Mouse (Mus musculus): ENCODE measurements around the gene C1qtnf12.

The C1qtnf12 gene

DNA sequence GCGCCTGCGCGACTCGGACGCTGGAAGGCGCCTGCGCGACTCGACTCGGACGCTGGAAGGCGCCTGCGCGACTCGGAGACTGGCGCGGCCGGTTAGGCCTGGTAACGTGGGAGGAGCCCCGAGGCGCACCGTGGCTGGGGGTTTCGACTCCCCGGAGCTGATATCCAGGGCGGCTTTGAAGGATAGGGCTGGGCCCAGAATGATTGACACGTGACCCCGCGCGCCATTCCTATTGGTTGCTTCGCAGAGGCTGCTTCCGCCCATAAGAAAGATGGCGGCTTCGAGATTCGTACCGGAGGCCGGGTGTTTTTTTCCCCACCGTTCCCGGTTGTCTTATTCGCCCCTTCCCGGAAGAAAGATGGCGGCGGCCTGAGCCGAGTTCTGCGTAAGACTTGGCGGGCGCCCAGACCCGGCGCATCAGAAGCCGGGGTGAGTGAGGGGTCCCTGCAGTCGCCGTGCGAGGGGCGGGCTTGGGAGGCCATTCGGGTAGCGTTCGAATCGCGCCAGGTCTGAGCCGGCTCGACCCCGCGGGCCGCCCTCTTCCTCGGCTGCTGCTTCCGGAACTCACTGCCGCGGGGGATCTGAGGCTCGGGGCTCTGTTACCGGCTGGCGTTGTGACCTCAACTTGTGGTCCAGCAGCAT is 30.9 kb downstream of the C1qtnf12 start:
- peak; percentile 97 to 100 for DNase-seq (ENCODE audit: inconsistent age in 2 of 2, low spot score in 1 of 2)

DNA sequence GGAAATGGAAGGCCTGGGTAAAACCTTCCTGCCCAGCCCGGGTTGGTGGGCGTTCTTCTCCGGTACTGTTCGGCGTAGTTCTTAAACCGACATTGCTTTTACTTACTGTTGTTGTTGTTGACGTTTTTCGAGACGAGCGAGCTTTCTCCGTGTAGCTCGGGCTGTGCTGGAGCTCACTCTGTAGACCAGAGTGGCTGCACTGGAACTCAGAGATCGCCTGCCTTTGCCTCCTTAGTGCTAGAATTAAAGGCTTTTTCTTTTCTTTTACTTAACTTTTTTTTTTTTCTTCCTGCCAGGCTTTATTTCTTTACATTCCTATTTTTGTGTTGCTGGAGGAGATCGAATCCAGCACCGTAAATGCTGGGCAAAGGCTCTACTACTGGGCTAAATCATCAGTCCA is 31.5 kb downstream of the C1qtnf12 start:
- DNase-seq (ENCODE audit: inconsistent age in 2 of 2, low spot score in 1 of 2): no peak

DNA sequence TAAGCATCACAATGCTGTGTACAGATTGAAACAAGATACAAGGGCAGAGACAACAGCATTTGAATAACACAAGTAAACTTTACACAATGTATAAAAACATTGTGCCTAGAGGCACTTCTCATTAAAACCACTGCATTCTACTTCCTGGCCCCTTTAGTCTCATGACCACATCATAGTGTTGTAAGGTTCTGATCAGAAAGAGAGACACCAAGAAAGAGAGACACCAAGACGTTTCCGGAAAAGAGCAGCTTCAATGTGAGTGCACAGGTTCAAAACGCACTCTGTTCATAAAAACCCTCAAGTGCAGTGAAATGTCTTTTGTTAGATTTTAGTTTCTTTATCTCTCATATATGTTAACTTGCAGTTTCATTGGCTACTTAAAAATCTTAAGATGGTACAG is 42.0 kb downstream of the C1qtnf12 start:
- no peak for DNase-seq (ENCODE audit: inconsistent age in 2 of 2, low spot score in 1 of 2)

DNA sequence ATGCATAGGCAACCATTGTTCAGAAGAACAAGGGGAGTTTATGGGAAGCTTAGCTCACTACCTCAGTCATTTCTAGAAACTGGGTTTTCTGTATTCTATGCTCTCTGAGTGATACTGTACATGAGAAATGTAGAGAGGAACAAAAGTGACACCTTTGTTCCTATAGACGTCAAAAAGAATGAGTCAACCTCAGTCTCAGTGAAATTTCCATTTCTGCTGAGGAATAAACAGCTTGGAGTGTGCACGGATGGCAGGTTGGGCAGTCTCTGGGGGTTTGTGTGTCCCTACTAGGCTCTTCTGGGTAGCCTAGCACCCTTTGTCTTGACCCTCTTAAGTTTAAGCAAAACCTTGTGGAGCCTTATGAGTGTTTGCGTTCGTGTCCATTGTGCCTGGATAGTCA is 46.3 kb downstream of the C1qtnf12 start:
- DNase-seq (ENCODE audit: inconsistent age in 2 of 2, low spot score in 1 of 2): no peak

DNA sequence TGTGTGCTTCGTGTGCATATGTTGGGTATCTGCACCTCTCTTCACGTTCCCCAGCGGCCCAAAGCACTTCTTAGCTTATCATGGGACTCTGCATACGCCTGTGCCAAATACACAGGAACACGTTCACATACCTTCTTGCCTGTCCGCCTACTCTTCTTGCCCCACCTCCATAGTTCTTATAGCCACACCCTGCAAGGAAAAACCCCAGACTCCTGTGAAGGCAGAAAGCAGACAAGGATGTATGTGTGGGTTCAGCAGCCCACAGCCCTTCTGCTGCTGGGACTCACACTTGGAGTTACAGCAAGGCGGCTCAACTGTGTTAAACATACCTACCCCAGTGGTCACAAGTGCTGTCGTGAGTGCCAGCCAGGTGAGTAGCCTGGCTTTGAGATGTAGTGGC is 51.5 kb downstream of the C1qtnf12 start, which contains the start of gene Tnfrsf4:
Gene Tnfrsf4, plus strand, starts transcription at position 207 of the 400 bp plus-strand sequence.
- peak in 1 of 2 experiments; percentile 36 for DNase-seq (ENCODE audit: inconsistent age in 2 of 2, low spot score in 1 of 2)

DNA sequence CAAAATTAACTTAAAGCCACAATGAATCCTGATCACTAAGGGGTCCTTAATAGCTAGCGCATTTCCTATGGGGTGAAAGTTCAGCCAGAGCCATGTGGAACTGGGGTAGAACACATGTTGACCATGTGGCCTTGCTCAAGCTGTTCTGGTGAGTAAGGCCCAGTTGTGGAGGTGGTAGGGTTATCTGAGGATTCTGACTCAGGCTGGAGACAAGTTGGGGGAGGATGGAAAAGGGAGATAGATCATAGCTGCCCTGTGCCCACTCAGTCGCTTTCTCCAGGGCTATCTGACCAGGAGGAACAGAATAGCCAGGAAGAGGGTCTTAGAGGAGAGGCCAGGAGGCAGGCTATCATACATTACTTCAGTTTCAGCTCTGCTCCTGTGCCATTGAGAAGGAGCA is 52.3 kb downstream of the C1qtnf12 start:
- peak; percentile 70 to 81 for DNase-seq (ENCODE audit: inconsistent age in 2 of 2, low spot score in 1 of 2)
